Mouse (Mus musculus): ENCODE measurements at regions not wholly inside any gene's neighbourhood (a gene's known extent, or its start where the extent isn't known, plus 50 kb on each side); places are given as distances from the start of the nearest gene placed in this dataset.
"Not testable (repeated sequence)": the region's sequence is repeated elsewhere in the genome, so short reads cannot be mapped to it uniquely, and the experiment has no call there.

DNA sequence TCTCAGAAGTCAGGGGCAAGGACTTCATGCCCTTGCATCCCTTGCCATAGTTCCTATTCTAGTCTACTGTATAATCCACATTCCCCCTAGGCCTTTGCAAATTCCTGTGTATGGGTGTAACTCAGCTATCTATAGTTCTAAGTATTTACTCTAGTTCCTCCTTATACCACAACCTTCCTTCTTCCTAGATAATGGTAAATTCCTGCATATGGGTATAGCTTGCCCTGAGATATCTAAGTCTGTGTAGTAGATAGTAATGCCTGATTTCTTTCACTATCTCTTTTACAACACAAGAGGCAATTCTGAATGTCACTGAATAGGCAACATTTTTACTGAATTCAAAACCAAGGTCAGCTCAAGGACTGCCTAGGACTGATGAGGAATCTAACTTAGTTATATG is 1000.2 kb downstream of the Kcnt2 start:
- H3K4me3 ChIP-seq (ENCODE audit: insufficient read depth, low read length); H3K4me1 ChIP-seq (ENCODE audit: control insufficient read depth, insufficient read depth, low read length); H3K27ac ChIP-seq (ENCODE audit: insufficient read depth, low read length): not testable (repeated sequence)

DNA sequence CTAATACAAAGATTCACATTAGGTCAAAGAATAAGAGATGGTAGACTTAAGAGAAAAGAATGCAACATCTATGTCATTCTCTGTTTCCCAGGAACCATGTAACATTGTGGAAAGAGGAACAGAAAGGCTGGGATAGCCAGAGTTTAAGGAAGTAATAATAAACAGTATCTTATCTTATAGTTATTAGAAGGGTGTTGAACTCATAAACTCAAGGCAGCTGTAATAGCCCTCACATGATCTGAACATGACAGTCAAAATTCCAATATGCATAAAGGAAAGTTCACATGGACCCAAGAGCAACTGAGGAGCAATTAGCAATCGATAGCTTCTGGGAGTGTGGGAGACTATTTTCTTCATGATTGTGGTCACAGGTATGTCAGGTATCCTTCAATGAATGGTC is 1028.8 kb downstream of the Kcnt2 start:
- no peak overlapping the region for H3K4me3 ChIP-seq (ENCODE audit: insufficient read depth, low read length)
- TF ChIP-seq CTCF (IDR thresholded peaks at IDR 0.05; ENCODE audit: borderline replicate concordance, insufficient read depth, low read length) (no peak), POLR2A (IDR thresholded peaks at IDR 0.05; ENCODE audit: low read depth, low read length) (no peak)
- no peak overlapping the region for H3K27ac ChIP-seq (ENCODE audit: insufficient read depth, low read length)
- H3K4me1 ChIP-seq (ENCODE audit: control insufficient read depth, insufficient read depth, low read length): no peaks in the 10 kb centered on the region

DNA sequence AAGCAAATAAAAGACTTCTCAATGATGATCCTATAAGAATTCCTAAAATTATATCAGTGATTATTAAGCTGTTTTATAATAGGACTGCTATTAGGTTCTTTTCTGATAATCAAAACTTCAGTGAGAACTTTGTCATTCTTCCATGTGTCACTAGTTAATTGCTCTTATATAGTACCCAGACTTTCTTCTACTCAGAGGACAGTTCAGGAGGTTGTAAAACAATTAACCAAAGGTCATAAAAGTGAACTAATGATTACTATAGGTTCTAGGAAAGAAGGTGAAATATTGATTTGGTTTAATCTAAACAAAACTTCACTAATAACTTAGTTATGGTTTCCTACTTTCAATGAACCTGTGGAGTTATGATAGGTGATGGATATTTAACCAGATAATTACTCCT is 1035.6 kb downstream of the Kcnt2 start:
- H3K4me1 ChIP-seq (ENCODE audit: control insufficient read depth, insufficient read depth, low read length): no peaks in the 10 kb centered on the region
- no peak overlapping the region for H3K4me3 ChIP-seq (ENCODE audit: insufficient read depth, low read length)
- TF ChIP-seq CTCF (IDR thresholded peaks at IDR 0.05; ENCODE audit: borderline replicate concordance, insufficient read depth, low read length): no peak
- no peak for TF ChIP-seq POLR2A (IDR thresholded peaks at IDR 0.05; ENCODE audit: low read depth, low read length)
- H3K27ac ChIP-seq (ENCODE audit: insufficient read depth, low read length): no peak overlapping the region

DNA sequence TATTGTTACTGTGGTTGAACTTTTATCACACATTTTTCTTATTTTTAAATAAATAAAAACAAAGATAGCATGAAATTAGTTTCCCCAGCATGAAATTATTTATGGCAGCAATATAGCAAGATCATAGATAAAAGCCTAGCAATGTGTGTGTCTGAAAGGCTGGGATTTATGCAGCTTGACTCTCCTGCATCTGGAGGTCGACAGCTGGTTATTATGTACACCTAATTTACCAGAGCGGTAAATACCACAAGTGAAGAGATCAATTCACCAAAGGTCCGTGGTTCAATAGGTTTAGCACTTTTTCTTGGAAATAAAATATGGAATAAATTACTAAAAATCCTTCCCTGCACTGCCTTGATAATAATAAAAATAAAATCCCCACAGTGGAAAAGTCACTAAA is 1077.0 kb downstream of the Kcnt2 start:
- H3K27ac ChIP-seq (ENCODE audit: insufficient read depth, low read length): no peak overlapping the region
- no peak overlapping the region for H3K4me3 ChIP-seq (ENCODE audit: insufficient read depth, low read length)
- no peaks in the 10 kb centered on the region for H3K4me1 ChIP-seq (ENCODE audit: control insufficient read depth, insufficient read depth, low read length)
- TF ChIP-seq CTCF (IDR thresholded peaks at IDR 0.05; ENCODE audit: borderline replicate concordance, insufficient read depth, low read length) (no peak), POLR2A (IDR thresholded peaks at IDR 0.05; ENCODE audit: low read depth, low read length) (no peak)

DNA sequence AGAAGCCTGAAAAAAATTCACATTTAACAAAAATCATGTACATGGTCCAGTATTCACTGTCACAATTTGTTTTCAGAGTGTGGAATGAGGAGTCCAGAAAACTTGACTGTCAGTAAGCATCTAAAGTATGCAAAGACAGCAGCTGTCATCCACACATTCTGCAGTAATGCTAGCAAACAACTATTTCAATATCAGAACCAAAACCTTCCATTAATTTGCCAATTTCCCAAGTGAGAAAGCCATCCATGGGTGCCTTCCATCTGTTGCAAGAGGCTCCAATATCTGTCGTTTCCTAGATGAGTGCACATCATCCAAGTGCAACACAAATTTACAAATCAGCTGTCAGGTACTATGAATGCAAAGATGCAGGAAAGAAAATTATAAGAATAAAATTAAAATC is 1092.1 kb downstream of the Kcnt2 start:
- Histone ChIP-seq H3K27ac (ENCODE audit: insufficient read depth, low read length) (no peak overlapping the region), H3K4me1 (ENCODE audit: control insufficient read depth, insufficient read depth, low read length) (no peaks in the 10 kb centered on the region), H3K4me3 (ENCODE audit: insufficient read depth, low read length) (no peak overlapping the region)
- TF ChIP-seq POLR2A (IDR thresholded peaks at IDR 0.05; ENCODE audit: low read depth, low read length): no peak
- TF ChIP-seq CTCF (IDR thresholded peaks at IDR 0.05; ENCODE audit: borderline replicate concordance, insufficient read depth, low read length): no peak

DNA sequence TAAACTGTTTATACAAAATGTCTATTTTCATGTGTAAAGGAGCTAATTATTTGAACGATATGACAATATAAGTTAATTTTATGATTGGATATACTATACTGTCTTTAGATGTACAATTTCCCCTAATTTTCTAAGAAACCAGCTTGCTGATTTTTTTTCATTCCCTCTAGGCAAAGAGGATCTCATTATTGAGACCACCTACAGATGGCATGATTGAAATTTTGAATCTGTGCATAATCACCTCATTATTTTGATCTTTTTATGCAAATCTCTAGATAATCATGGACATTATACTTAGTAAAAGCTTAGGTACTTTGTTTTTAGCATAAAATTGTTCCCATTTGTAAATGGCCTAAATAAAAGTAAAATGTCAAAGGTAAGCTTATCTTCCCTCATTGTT is 1123.5 kb downstream of the Kcnt2 start:
- H3K4me3 ChIP-seq (ENCODE audit: insufficient read depth, low read length): no peak overlapping the region
- no peaks in the 10 kb centered on the region for H3K4me1 ChIP-seq (ENCODE audit: control insufficient read depth, insufficient read depth, low read length)
- H3K27ac ChIP-seq (ENCODE audit: insufficient read depth, low read length): no peak overlapping the region
- TF ChIP-seq POLR2A (IDR thresholded peaks at IDR 0.05; ENCODE audit: low read depth, low read length): no peak
- TF ChIP-seq CTCF (IDR thresholded peaks at IDR 0.05; ENCODE audit: borderline replicate concordance, insufficient read depth, low read length): no peak

DNA sequence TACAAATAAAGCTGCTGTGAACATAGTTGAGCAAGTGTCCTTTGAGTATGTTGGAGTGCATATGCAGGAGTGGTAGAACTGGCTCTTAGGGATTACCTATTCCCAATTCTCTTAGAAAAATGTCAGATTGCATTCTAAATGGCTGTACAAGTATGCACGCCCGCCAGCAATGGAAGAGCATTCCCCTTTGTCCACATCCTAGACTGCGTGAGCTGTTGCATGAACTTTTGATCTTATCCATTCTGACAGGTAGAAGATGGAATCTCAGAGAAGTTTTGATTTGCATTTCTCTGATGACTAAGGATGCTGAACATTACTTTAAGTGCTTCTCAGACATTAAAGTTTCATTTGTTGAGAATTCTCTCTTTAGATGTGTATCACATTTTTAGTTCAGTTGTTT is 1130.0 kb downstream of the Kcnt2 start:
- TF ChIP-seq POLR2A (IDR thresholded peaks at IDR 0.05; ENCODE audit: low read depth, low read length) (no peak), CTCF (IDR thresholded peaks at IDR 0.05; ENCODE audit: borderline replicate concordance, insufficient read depth, low read length) (no peak)

DNA sequence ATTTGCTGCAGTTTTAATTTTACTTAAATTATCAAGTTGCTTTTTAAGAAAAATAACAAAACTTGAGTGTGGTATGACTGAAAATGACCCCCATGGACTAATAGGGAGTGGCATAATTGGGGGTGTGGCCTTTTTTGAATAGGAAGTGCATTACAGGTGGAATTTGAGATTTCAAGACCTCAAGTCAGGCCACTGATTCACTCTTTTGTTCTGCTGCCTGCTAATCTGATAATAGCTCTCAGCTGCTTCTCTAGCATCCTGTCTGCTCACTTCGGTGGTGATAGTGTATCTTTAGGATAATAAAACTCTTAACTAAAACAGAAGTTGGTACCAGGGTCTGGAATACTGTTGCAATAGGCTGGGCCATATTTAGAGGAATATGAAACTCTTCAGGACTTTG is 1155.4 kb downstream of the Kcnt2 start:
- TF ChIP-seq CTCF (IDR thresholded peaks at IDR 0.05; ENCODE audit: borderline replicate concordance, insufficient read depth, low read length) (no peak), POLR2A (IDR thresholded peaks at IDR 0.05; ENCODE audit: low read depth, low read length) (no peak)
- Histone ChIP-seq H3K4me1 (ENCODE audit: control insufficient read depth, insufficient read depth, low read length) (no peaks in the 10 kb centered on the region), H3K27ac (ENCODE audit: insufficient read depth, low read length) (no peak overlapping the region), H3K4me3 (ENCODE audit: insufficient read depth, low read length) (no peak overlapping the region)

More for the DNA sequence above, 1130.0 kb downstream of the Kcnt2 start:
- Histone ChIP-seq H3K27ac (ENCODE audit: insufficient read depth, low read length) (no peak overlapping the region), H3K4me3 (ENCODE audit: insufficient read depth, low read length) (no peak overlapping the region), H3K4me1 (ENCODE audit: control insufficient read depth, insufficient read depth, low read length) (no peaks in the 10 kb centered on the region)

DNA sequence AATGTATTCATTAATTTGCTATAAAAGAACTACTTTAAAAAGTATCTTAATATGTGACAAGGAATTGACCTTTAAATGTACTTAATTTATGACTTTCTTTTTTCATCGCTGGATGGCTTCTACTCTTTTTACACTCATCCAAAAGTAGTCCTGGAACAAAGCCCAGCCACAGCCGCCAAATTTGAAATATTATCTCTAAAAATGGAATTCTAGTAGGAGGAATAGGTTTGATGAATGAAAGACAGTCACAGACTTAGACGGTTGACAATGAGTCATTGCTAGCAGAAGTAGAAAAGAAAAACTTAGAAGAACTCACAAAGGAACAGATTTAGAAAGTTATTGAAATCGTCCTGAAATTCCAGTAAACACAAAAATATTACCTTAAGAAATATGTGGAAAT is 1183.7 kb downstream of the Kcnt2 start:
- Histone ChIP-seq H3K4me3 (ENCODE audit: insufficient read depth, low read length) (no peak overlapping the region), H3K4me1 (ENCODE audit: control insufficient read depth, insufficient read depth, low read length) (peaks cover 3% of the 10 kb centered on the region; the same call in 1 of the 2 replicates), H3K27ac (ENCODE audit: insufficient read depth, low read length) (no peak overlapping the region)
- no peak for TF ChIP-seq CTCF (IDR thresholded peaks at IDR 0.05; ENCODE audit: borderline replicate concordance, insufficient read depth, low read length)
- TF ChIP-seq POLR2A (IDR thresholded peaks at IDR 0.05; ENCODE audit: low read depth, low read length): no peak

DNA sequence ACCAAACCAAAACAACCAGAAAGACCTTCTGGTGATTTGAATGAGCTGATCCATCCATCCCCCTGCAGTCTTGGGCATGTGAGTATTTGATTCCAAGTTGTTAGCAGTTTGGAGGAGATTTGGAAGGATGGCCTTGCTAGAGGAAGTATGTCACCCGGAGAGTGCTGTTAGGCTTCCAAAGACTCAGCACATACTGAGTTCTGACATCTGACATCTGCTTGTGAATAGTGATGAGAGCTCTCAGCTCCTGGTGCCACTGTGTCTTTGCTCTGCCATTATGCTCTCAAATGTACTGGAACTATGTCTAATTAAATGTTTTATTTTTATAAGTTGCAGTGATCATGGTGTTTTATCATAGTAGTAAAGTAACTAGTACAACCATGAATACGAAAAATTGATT is 1184.2 kb downstream of the Kcnt2 start:
- peak overlapping the region; percentile 83 for H3K27ac ChIP-seq (ENCODE audit: insufficient read depth, low read length)
- H3K4me1 ChIP-seq (ENCODE audit: control insufficient read depth, insufficient read depth, low read length): peaks cover 3% of the 10 kb centered on the region; the same call in 1 of the 2 replicates
- TF ChIP-seq CTCF (IDR thresholded peaks at IDR 0.05; ENCODE audit: borderline replicate concordance, insufficient read depth, low read length) (no peak), POLR2A (IDR thresholded peaks at IDR 0.05; ENCODE audit: low read depth, low read length) (no peak)
- no peak overlapping the region for H3K4me3 ChIP-seq (ENCODE audit: insufficient read depth, low read length)

DNA sequence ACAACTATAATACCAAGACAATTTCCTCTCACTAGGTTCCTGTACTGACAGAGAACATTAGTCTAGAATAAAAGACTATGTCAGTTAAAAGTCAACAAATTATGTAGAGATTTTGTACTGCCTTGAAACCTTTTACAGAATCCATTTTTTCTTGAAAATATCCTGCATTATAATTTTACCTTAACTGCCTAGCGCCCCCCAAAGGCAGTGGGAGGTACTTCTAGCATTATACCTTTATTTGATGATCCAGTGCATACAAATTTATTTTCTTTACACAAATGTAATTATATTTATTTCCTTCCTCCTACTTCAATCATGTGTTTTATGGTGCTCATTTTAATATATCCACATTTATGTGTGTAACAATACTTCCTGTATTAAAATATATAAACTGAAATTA is 1189.5 kb downstream of the Kcnt2 start:
- Histone ChIP-seq H3K27ac (ENCODE audit: insufficient read depth, low read length) (no peak overlapping the region), H3K4me1 (ENCODE audit: control insufficient read depth, insufficient read depth, low read length) (no peaks in the 10 kb centered on the region), H3K4me3 (ENCODE audit: insufficient read depth, low read length) (no peak overlapping the region)
- TF ChIP-seq POLR2A (IDR thresholded peaks at IDR 0.05; ENCODE audit: low read depth, low read length) (no peak), CTCF (IDR thresholded peaks at IDR 0.05; ENCODE audit: borderline replicate concordance, insufficient read depth, low read length) (no peak)

Data from embryonic fibroblast, embryonic 13.5 days (primary cell).